Mouse (Mus musculus): ENCODE results near the gene Adamts14. TPM values are rescaled to one million over a fixed set of nuclear protein-coding genes. Genes with fewer than 3 reads are reported as not detected.

Adamts14 gene
- polyA plus RNA-seq, 1 experiment from 2014 or later: 0.07 TPM

DNA sequence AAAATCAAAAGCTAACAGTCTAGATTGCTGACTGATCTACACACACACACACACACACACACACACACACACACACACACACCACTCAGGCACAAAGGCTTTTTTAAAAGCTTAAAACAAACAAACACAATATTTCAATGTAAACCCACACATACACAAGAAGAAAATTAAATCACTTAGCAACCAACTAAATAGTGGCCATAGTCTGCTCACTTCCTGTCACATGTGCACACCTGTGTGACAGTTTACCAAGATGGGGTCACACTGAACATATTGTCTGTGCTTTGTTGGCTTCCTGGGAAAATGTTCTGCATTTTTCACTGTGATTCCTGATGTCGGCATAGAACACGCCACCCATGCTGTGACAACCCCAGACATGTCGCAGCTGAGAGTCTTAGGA is 41.5 kb downstream of the Adamts14 start:
- no peaks in the 10 kb centered on the region for H3K36me3 ChIP-seq (ENCODE audit: control insufficient read depth, insufficient read depth, low read length)
- ATAC-seq (ENCODE audit: low read depth): no peak
- no peaks in the 10 kb centered on the region for H3K4me1 ChIP-seq (ENCODE audit: control insufficient read depth, insufficient read depth, low read length)
- H3K27me3 ChIP-seq (ENCODE audit: control insufficient read depth, insufficient read depth, low read length): no peaks in the 10 kb centered on the region
- H3K9me3 ChIP-seq (ENCODE audit: control insufficient read depth, low read length): no peaks in the 10 kb centered on the region
- H3K4me3 ChIP-seq (ENCODE audit: low read depth, low read length): no peak overlapping the region
- no peak overlapping the region for H3K27ac ChIP-seq (ENCODE audit: low read depth, low read length)
- WGBS: 80% methylated on average over 3 of the region's 3 CpGs
- H3K9ac ChIP-seq (replicated peaks; ENCODE audit: low read depth, low read length): no peak overlapping the region
- H3K4me2 ChIP-seq (ENCODE audit: low read depth, low read length): no peak overlapping the region

DNA sequence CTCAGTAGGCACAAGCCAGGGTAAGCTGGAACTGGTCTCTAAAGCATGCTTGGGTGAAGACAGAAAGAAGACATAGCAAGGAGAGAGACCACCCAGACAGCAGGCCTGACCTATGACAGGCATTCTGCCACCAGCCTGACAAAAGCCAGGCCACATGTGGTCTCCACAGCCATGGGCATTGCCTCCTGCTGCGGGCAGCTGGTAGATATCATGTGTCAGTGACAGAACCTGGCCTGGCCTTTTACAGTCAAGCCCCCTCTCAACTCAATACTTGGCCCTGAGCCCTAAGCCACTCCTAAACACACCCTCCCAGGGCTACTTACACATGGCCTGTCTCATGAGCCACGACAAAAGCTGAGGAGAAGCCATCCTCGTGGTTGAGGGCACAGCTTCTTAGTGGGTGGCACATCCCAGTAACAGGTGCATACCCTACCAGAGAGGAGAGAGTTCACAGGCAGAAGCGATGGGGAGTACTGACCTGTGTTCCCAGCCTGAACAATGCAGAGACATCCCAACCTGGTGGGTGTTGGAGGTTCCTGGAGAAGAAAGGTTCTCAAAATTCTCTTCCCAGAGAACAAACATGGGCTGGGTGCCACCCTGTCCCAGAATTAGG is 46.3 kb downstream of the Adamts14 start:
- H3K27me3 ChIP-seq (ENCODE audit: control insufficient read depth, insufficient read depth, low read length): no peaks in the 10 kb centered on the region
- 73% methylated on average over 4 of the region's 4 CpGs for WGBS
- H3K4me2 ChIP-seq (ENCODE audit: low read depth, low read length): no peak overlapping the region
- H3K36me3 ChIP-seq (ENCODE audit: control insufficient read depth, insufficient read depth, low read length): no peaks in the 10 kb centered on the region
- no peak overlapping the region for H3K9ac ChIP-seq (replicated peaks; ENCODE audit: low read depth, low read length)
- no peak overlapping the region for H3K4me3 ChIP-seq (ENCODE audit: low read depth, low read length)
- no peak overlapping the region for H3K27ac ChIP-seq (ENCODE audit: low read depth, low read length)
- no peaks in the 10 kb centered on the region for H3K9me3 ChIP-seq (ENCODE audit: control insufficient read depth, low read length)
- no peaks in the 10 kb centered on the region for H3K4me1 ChIP-seq (ENCODE audit: control insufficient read depth, insufficient read depth, low read length)
- ATAC-seq (ENCODE audit: low read depth): no peak

GRCm38 (mm10) chr10:61225694-61226093 is 47.5 kb downstream of the Adamts14 start:
- H3K9me3 ChIP-seq (ENCODE audit: control insufficient read depth, low read length): no peaks in the 10 kb centered on the region
- H3K4me1 ChIP-seq (ENCODE audit: control insufficient read depth, insufficient read depth, low read length): no peaks in the 10 kb centered on the region
- H3K4me2 ChIP-seq (ENCODE audit: low read depth, low read length): no peak overlapping the region
- H3K36me3 ChIP-seq (ENCODE audit: control insufficient read depth, insufficient read depth, low read length): no peaks in the 10 kb centered on the region
- no peak overlapping the region for H3K9ac ChIP-seq (replicated peaks; ENCODE audit: low read depth, low read length)
- no peak for ATAC-seq (ENCODE audit: low read depth)
- no peaks in the 10 kb centered on the region for H3K27me3 ChIP-seq (ENCODE audit: control insufficient read depth, insufficient read depth, low read length)
- WGBS: 66% methylated on average over 5 of the region's 5 CpGs
- no peak overlapping the region for H3K27ac ChIP-seq (ENCODE audit: low read depth, low read length)
- no peak overlapping the region for H3K4me3 ChIP-seq (ENCODE audit: low read depth, low read length)

- 97% methylated on average over 4 of the region's 4 CpGs for WGBS
- no peaks in the 10 kb centered on the region for H3K9me3 ChIP-seq (ENCODE audit: control insufficient read depth, low read length)
- no peak for ATAC-seq (ENCODE audit: low read depth)
- no peaks in the 10 kb centered on the region for H3K4me1 ChIP-seq (ENCODE audit: control insufficient read depth, insufficient read depth, low read length)
- no peak overlapping the region for H3K9ac ChIP-seq (replicated peaks; ENCODE audit: low read depth, low read length)
- H3K4me3 ChIP-seq (ENCODE audit: low read depth, low read length): no peak overlapping the region
- H3K27me3 ChIP-seq (ENCODE audit: control insufficient read depth, insufficient read depth, low read length): no peaks in the 10 kb centered on the region
- no peak overlapping the region for H3K27ac ChIP-seq (ENCODE audit: low read depth, low read length)
- no peak overlapping the region for H3K4me2 ChIP-seq (ENCODE audit: low read depth, low read length)
- no peaks in the 10 kb centered on the region for H3K36me3 ChIP-seq (ENCODE audit: control insufficient read depth, insufficient read depth, low read length)
Observed at GRCm38 (mm10) chr10:61219318-61219717, 53.9 kb downstream of the Adamts14 start.

DNA sequence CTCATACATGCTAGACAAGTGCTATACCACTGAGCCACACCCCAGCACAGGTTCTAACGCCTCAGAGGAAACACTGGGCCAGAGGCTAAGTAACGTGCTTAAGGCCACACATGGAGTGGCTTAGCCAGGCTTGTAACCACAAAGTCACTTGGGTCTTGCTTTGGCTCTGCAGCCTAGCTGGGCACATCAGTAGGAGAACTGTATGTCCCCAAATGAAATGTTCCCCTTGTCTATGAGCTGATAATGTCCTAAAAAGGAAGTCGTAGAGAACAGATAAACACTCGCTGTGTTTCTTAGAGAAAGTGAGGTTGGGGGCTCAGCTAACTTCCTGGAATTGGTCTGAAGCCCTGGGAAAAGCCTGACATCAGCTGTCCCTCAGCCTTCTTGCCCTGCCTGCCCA is 57.1 kb downstream of the Adamts14 start:
- H3K9ac ChIP-seq (replicated peaks; ENCODE audit: low read depth, low read length): no peak overlapping the region
- ATAC-seq (ENCODE audit: low read depth): no peak
- 92% methylated on average over 4 of the region's 4 CpGs for WGBS

GRCm38 (mm10) chr10:61215658-61216057 is 57.6 kb downstream of the Adamts14 start:
- ATAC-seq (ENCODE audit: low read depth): no peak
- H3K4me3 ChIP-seq (ENCODE audit: low read depth, low read length): no peak overlapping the region
- no peaks in the 10 kb centered on the region for H3K36me3 ChIP-seq (ENCODE audit: control insufficient read depth, insufficient read depth, low read length)
- WGBS: 93% methylated on average over 6 of the region's 6 CpGs
- no peak overlapping the region for H3K4me2 ChIP-seq (ENCODE audit: low read depth, low read length)
- H3K27me3 ChIP-seq (ENCODE audit: control insufficient read depth, insufficient read depth, low read length): no peaks in the 10 kb centered on the region
- H3K9me3 ChIP-seq (ENCODE audit: control insufficient read depth, low read length): no peaks in the 10 kb centered on the region
- no peak overlapping the region for H3K9ac ChIP-seq (replicated peaks; ENCODE audit: low read depth, low read length)
- no peak overlapping the region for H3K27ac ChIP-seq (ENCODE audit: low read depth, low read length)
- H3K4me1 ChIP-seq (ENCODE audit: control insufficient read depth, insufficient read depth, low read length): no peaks in the 10 kb centered on the region

More for the DNA sequence above, 57.1 kb downstream of the Adamts14 start:
- Histone ChIP-seq H3K4me1 (ENCODE audit: control insufficient read depth, insufficient read depth, low read length) (no peaks in the 10 kb centered on the region), H3K27ac (ENCODE audit: low read depth, low read length) (no peak overlapping the region), H3K36me3 (ENCODE audit: control insufficient read depth, insufficient read depth, low read length) (no peaks in the 10 kb centered on the region), H3K9me3 (ENCODE audit: control insufficient read depth, low read length) (no peaks in the 10 kb centered on the region), H3K27me3 (ENCODE audit: control insufficient read depth, insufficient read depth, low read length) (no peaks in the 10 kb centered on the region), H3K4me3 (ENCODE audit: low read depth, low read length) (no peak overlapping the region), H3K4me2 (ENCODE audit: low read depth, low read length) (no peak overlapping the region)

- no peak overlapping the region for H3K4me3 ChIP-seq (ENCODE audit: low read depth, low read length)
- 11% methylated on average over 11 of the region's 11 CpGs for WGBS
- H3K4me2 ChIP-seq (ENCODE audit: low read depth, low read length): no peak overlapping the region
- H3K9me3 ChIP-seq (ENCODE audit: control insufficient read depth, low read length): no peaks in the 10 kb centered on the region
- H3K9ac ChIP-seq (replicated peaks; ENCODE audit: low read depth, low read length): no peak overlapping the region
- no peaks in the 10 kb centered on the region for H3K36me3 ChIP-seq (ENCODE audit: control insufficient read depth, insufficient read depth, low read length)
- no peaks in the 10 kb centered on the region for H3K4me1 ChIP-seq (ENCODE audit: control insufficient read depth, insufficient read depth, low read length)
- H3K27ac ChIP-seq (ENCODE audit: low read depth, low read length): no peak overlapping the region
- ATAC-seq (ENCODE audit: low read depth): 0 out of 2 replicates have a peak, but pooled peaks have one; percentile 51
- H3K27me3 ChIP-seq (ENCODE audit: control insufficient read depth, insufficient read depth, low read length): no peaks in the 10 kb centered on the region
Observed at GRCm38 (mm10) chr10:61212817-61213216, 60.4 kb downstream of the Adamts14 start.

GRCm38 (mm10) chr10:61211743-61212142 is 61.5 kb downstream of the Adamts14 start:
- no peak overlapping the region for H3K4me3 ChIP-seq (ENCODE audit: low read depth, low read length)
- H3K36me3 ChIP-seq (ENCODE audit: control insufficient read depth, insufficient read depth, low read length): no peaks in the 10 kb centered on the region
- 9% methylated on average over 13 of the region's 13 CpGs for WGBS
- H3K9ac ChIP-seq (replicated peaks; ENCODE audit: low read depth, low read length): no peak overlapping the region
- H3K9me3 ChIP-seq (ENCODE audit: control insufficient read depth, low read length): no peaks in the 10 kb centered on the region
- no peak overlapping the region for H3K4me2 ChIP-seq (ENCODE audit: low read depth, low read length)
- H3K27ac ChIP-seq (ENCODE audit: low read depth, low read length): no peak overlapping the region
- H3K4me1 ChIP-seq (ENCODE audit: control insufficient read depth, insufficient read depth, low read length): no peaks in the 10 kb centered on the region
- H3K27me3 ChIP-seq (ENCODE audit: control insufficient read depth, insufficient read depth, low read length): no peaks in the 10 kb centered on the region
- no peak for ATAC-seq (ENCODE audit: low read depth)

GRCm38 (mm10) chr10:61211105-61211504 is 62.1 kb downstream of the Adamts14 start:
- Histone ChIP-seq H3K27me3 (ENCODE audit: control insufficient read depth, insufficient read depth, low read length) (no peaks in the 10 kb centered on the region), H3K36me3 (ENCODE audit: control insufficient read depth, insufficient read depth, low read length) (no peaks in the 10 kb centered on the region), H3K4me3 (ENCODE audit: low read depth, low read length) (no peak overlapping the region), H3K4me2 (ENCODE audit: low read depth, low read length) (no peak overlapping the region), H3K4me1 (ENCODE audit: control insufficient read depth, insufficient read depth, low read length) (no peaks in the 10 kb centered on the region), H3K27ac (ENCODE audit: low read depth, low read length) (no peak overlapping the region), H3K9me3 (ENCODE audit: control insufficient read depth, low read length) (no peaks in the 10 kb centered on the region), H3K9ac (replicated peaks; ENCODE audit: low read depth, low read length) (no peak overlapping the region)
- WGBS: 82% methylated on average over 4 of the region's 4 CpGs
- ATAC-seq (ENCODE audit: low read depth): no peak

Measured in neural tube, embryonic 14.5 days (tissue).